Mouse (Mus musculus) C2C12 (cell line): Measurements from ENCODE around the gene Lrrc43. TPM values are rescaled to one million over a fixed set of nuclear protein-coding genes. Genes with fewer than 3 reads are reported as not detected.

Experiments used
- H3K27me3 ChIP-seq: one replicate; pipeline ENCODE4 v1.6.1; 2011; ENCODE audit not compliant: control insufficient read depth, insufficient read depth, insufficient read length
- H3K36me3 ChIP-seq: one replicate; pipeline ENCODE4 v1.6.1; 2011; ENCODE audit not compliant: control insufficient read depth, insufficient read depth
- H3K4me3 ChIP-seq: one replicate; pipeline ENCODE4 v1.5.1; 2011; ENCODE audit warnings: mild to moderate bottlenecking, control low read depth; ENCODE audit not compliant: poor library complexity, insufficient read depth, severe bottlenecking
- H3K79me2 ChIP-seq: one replicate; pipeline ENCODE4 v1.6.1; 2011; ENCODE audit not compliant: control insufficient read depth, insufficient read depth
- H3K79me3 ChIP-seq: one replicate; pipeline ENCODE4 v1.6.1; 2011; ENCODE audit warnings: low read depth, control low read depth
- H3ac ChIP-seq: one replicate; pipeline ENCODE3; 2011; ENCODE audit warnings: low read depth; ENCODE audit not compliant: control insufficient read depth, insufficient read length
- CEBPB ChIP-seq: IDR thresholded peaks from one replicate; pipeline ENCODE4 v1.6.1; 2011; ENCODE audit warnings: low read depth, mild to moderate bottlenecking, control low read depth, moderate library complexity
- CTCF ChIP-seq: IDR thresholded peaks from one replicate; pipeline ENCODE4 v1.5.1; 2011; ENCODE audit not compliant: control insufficient read depth, insufficient read depth, insufficient read length
- FOSL1 ChIP-seq: IDR thresholded peaks from one replicate; pipeline ENCODE4 v1.8.0; 2011; ENCODE audit warnings: mild to moderate bottlenecking, low read length; ENCODE audit not compliant: poor library complexity, insufficient read depth, severe bottlenecking
- MAX ChIP-seq: IDR thresholded peaks from one replicate; pipeline ENCODE4 v1.6.1; 2011; ENCODE audit warnings: mild to moderate bottlenecking, control low read depth
- MYOD1 ChIP-seq: IDR thresholded peaks from one replicate; pipeline ENCODE4 v1.6.1; 2011; ENCODE audit warnings: low read depth; ENCODE audit not compliant: control insufficient read depth, insufficient read length
- MYOG ChIP-seq: IDR thresholded peaks from one replicate; pipeline ENCODE4 v1.6.1; 2011; ENCODE audit not compliant: control insufficient read depth, insufficient read length; ENCODE audit errors: extremely low read depth
- USF1 ChIP-seq: IDR thresholded peaks from one replicate; pipeline ENCODE4 v1.6.1; 2011; ENCODE audit warnings: low read depth, mild to moderate bottlenecking, control low read depth, moderate library complexity
- polyA plus RNA-seq: library from polyadenylated mRNA; unstranded; fragments of >200 nt; fragmentation: generic; extraction: Trizol; gene quantifications from one replicate; pipeline ENCODE4 v1.2.1, GENCODE M21; 2012; ENCODE audit warnings: missing spikeins

The Lrrc43 gene
- polyA plus RNA-seq, 1 experiment = not detected

- Histone ChIP-seq H3K79me3 (peaks cover 6% of the 10 kb centered on the region), H3K79me2 (peaks cover 15% of the 10 kb centered on the region), H3ac (no peak overlapping the region), H3K4me3 (no peak overlapping the region), H3K27me3 (no peaks in the 10 kb centered on the region), H3K36me3 (peaks cover 9% of the 10 kb centered on the region)
- TF ChIP-seq CEBPB (no peak), USF1 (no peak), MAX (no peak), FOSL1 (no peak), MYOD1 (no peak), MYOG (no peak), CTCF (no peak)
These were observed 32.5 kb downstream of the Lrrc43 start for GRCm38 (mm10) chr5:123521621-123522020.

GRCm38 (mm10) chr5:123522166-123522565 lies 33.1 kb downstream of the Lrrc43 start:
- Histone ChIP-seq H3ac (no peak overlapping the region), H3K4me3 (no peak overlapping the region), H3K79me3 (peaks cover 6% of the 10 kb centered on the region), H3K36me3 (peaks cover 9% of the 10 kb centered on the region), H3K79me2 (peaks cover 15% of the 10 kb centered on the region), H3K27me3 (no peaks in the 10 kb centered on the region)
- TF ChIP-seq CTCF (no peak), USF1 (no peak), MYOG (no peak), MYOD1 (no peak), FOSL1 (no peak)

- TF ChIP-seq MAX = peak; percentile 61
- TF ChIP-seq CEBPB = no peak
- Histone ChIP-seq H3K36me3 (peaks cover 6% of the 10 kb centered on the region), H3K4me3 (peak within 1 kb of the TSS; percentile 78), H3K27me3 (no peaks in the 10 kb centered on the region), H3K79me2 (peaks cover 15% of the 10 kb centered on the region), H3ac (peak within 1 kb of the TSS; percentile 74), H3K79me3 (peaks cover 6% of the 10 kb centered on the region)
These were observed 34.7 kb downstream of the Lrrc43 start, which contains the start of gene Diablo for GRCm38 (mm10) chr5:123523692-123524392. Gene Diablo, minus strand, starts transcription at chr5:123524176.

GRCm38 (mm10) chr5:123524393-123524750 lies 35.3 kb downstream of the Lrrc43 start:
- peak overlapping the region; percentile 78 for H3K4me3 ChIP-seq
- TF ChIP-seq MAX = peak; percentile 29
- TF ChIP-seq CTCF = no peak
- no peak for TF ChIP-seq MYOG
- TF ChIP-seq FOSL1 = no peak
- no peak for TF ChIP-seq CEBPB
- peak overlapping the region; percentile 43 for H3ac ChIP-seq
- peaks cover 6% of the 10 kb centered on the region for H3K79me3 ChIP-seq
- peaks cover 2% of the 10 kb centered on the region for H3K36me3 ChIP-seq
- no peaks in the 10 kb centered on the region for H3K27me3 ChIP-seq
- H3K79me2 ChIP-seq = peaks cover 15% of the 10 kb centered on the region

GRCm38 (mm10) chr5:123525281-123525680 lies 36.2 kb downstream of the Lrrc43 start, which contains the start of gene Gm49027:
Gene Gm49027, minus strand, starts transcription at chr5:123525488.
- Histone ChIP-seq H3K36me3 (peaks cover 4% of the 10 kb centered on the region), H3K79me2 (peaks cover 15% of the 10 kb centered on the region), H3K4me3 (peak within 1 kb of the TSS; percentile 78), H3K27me3 (no peaks in the 10 kb centered on the region), H3ac (no peak within 1 kb of the TSS), H3K79me3 (peaks cover 5% of the 10 kb centered on the region)
- TF ChIP-seq MAX (no peak), USF1 (no peak), MYOG (no peak), MYOD1 (no peak), FOSL1 (no peak), CEBPB (no peak), CTCF (no peak)

GRCm38 (mm10) chr5:123525916-123526495 lies 36.9 kb downstream of the Lrrc43 start:
- no peak overlapping the region for H3ac ChIP-seq
- TF ChIP-seq USF1 (no peak), CEBPB (no peak), MYOG (no peak), FOSL1 (no peak), MAX (no peak), MYOD1 (no peak), CTCF (no peak)
- H3K36me3 ChIP-seq = peaks cover 11% of the 10 kb centered on the region
- H3K27me3 ChIP-seq = no peaks in the 10 kb centered on the region
- H3K79me2 ChIP-seq = peaks cover 15% of the 10 kb centered on the region
- no peak overlapping the region for H3K4me3 ChIP-seq
- H3K79me3 ChIP-seq = peaks cover 3% of the 10 kb centered on the region
